13 mouse cellular contexts compared by ENCODE assay signal in the genomic region with DNA sequence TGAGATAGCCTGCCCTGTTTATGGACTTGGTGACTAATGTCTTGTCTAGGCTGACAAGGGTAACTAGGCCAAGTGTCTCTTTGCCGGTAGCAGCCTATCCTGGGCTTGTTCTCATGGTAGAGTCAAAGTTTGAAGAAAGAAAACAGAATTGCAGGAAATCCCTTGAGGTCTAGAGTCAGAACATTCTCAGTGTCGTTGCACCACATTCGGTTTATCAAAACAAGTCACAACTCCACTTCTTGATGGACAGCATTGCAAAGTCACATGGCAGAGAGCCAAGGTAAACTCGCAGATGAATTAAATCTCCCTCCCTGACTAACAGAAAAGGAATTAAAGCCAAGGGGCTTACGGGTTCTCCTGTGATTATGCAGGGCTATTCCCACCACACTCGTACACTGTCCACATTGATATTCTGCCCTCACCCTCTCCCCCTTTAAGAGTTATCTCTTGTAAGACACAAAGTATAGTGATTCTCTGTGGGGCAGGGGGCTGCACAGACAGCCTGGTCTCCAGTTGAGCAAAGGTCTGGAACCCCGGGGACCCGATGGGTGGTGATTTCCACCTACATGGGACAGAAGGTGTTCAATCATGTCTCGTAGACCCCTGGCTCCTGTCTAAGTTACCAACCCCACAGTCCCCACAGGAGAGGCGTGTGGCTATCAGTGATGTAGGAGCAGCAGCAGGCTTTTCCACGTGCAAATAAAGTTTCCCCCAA. TPM values are rescaled to one million over a fixed set of nuclear protein-coding genes. Genes with fewer than 3 reads are reported as not detected.
DNase-seq lines count a peak whose midpoint lies in the region; ATAC-seq and TF ChIP-seq lines count a peak whose summit lies in the region.
"Had no signal": no experiment of that assay in that cellular context is flagged by ENCODE, and none has a peak within 500 bp of the region (broad histone marks: within the 10 kb centered on the region; RNA-seq: fewer than 3 reads in every experiment).

No protein-coding gene starts in this region.

- peaks cover 22% of the 10 kb centered on the region for H3K4me1 ChIP-seq in kidney, embryonic 16.5 days (ENCODE audit: insufficient read depth, low read length)
- H3K4me1 ChIP-seq in kidney, postnatal 0 days (replicated peaks; ENCODE audit: insufficient read depth, low read length) = no peaks in the 10 kb centered on the region

- H3K27me3 ChIP-seq in kidney, embryonic 16.5 days (ENCODE audit: insufficient read depth, low read length) = no peaks in the 10 kb centered on the region; the same call in 1 of the 2 replicates
- no peaks in the 10 kb centered on the region for H3K27me3 ChIP-seq in kidney, postnatal 0 days (ENCODE audit: insufficient read depth, low read length)
- H3K27me3 ChIP-seq: forebrain, embryonic 13.5 days; limb, embryonic 15.5 days had no signal

- no peak for ATAC-seq in kidney, embryonic 16.5 days (ENCODE audit: low FRiP score, low TSS enrichment)
- ATAC-seq in kidney, postnatal 0 days (replicated peaks; ENCODE audit: low FRiP score, low read depth) = no peak
- no peak for ATAC-seq in CD4-positive, CD25-positive, alpha-beta regulatory T cell, adult 4 months
- ATAC-seq: activated CD4-positive, CD25-positive, alpha-beta regulatory T cell, adult 4 months; forebrain, embryonic 13.5 days had no signal

- H3K9ac ChIP-seq in kidney, embryonic 16.5 days (replicated peaks; ENCODE audit: low read length) = no peak overlapping the region
- no peak overlapping the region for H3K9ac ChIP-seq in kidney, postnatal 0 days (ENCODE audit: low read depth, low read length)
- H3K9ac ChIP-seq: forebrain, embryonic 13.5 days; hindbrain, embryonic 13.5 days; limb, embryonic 15.5 days had no signal

- no peak overlapping the region for H3K27ac ChIP-seq in kidney, embryonic 16.5 days (ENCODE audit: low read length)
- no peak overlapping the region for H3K27ac ChIP-seq in kidney, postnatal 0 days
- H3K27ac ChIP-seq: forebrain, embryonic 13.5 days; hindbrain, embryonic 13.5 days; limb, embryonic 15.5 days had no signal

- H3K9me3 ChIP-seq in kidney, embryonic 16.5 days (ENCODE audit: low read length) = no peaks in the 10 kb centered on the region
- no peaks in the 10 kb centered on the region for H3K9me3 ChIP-seq in kidney, postnatal 0 days (replicated peaks; ENCODE audit: low read length)
- H3K9me3 ChIP-seq: forebrain, embryonic 13.5 days; hindbrain, embryonic 13.5 days; limb, embryonic 15.5 days had no signal

- no peaks in the 10 kb centered on the region for H3K36me3 ChIP-seq in kidney, embryonic 16.5 days (ENCODE audit: insufficient read depth, low read length)
- H3K36me3 ChIP-seq in kidney, postnatal 0 days (ENCODE audit: insufficient read depth, low read length) = no peaks in the 10 kb centered on the region
- H3K36me3 ChIP-seq: hindbrain, embryonic 13.5 days; limb, embryonic 15.5 days had no signal

- peak; percentile 7 for DNase-seq in kidney, adult 18-20 months
- peak; percentile 21 for DNase-seq in MN1 (ENCODE audit: low spot score)
- DNase-seq in fat pad, adult 2 months (ENCODE audit: extremely low read depth, low read depth, low spot score) = peak; percentile 34
- peak; percentile 37 for DNase-seq in kidney, postnatal 0 days (ENCODE audit: low spot score)
- no peak for DNase-seq in layer of hippocampus, postnatal 14 days (ENCODE audit: low spot score in 2 of 2)
- DNase-seq in right cerebral cortex, postnatal 10 days (ENCODE audit: low spot score in 2 of 2) = no peak

- no peak for TF ChIP-seq CTCF in kidney, postnatal 0 days (IDR thresholded peaks at IDR 0.05; ENCODE audit: low read depth)

- WGBS in kidney, embryonic 16.5 days = 60% methylated on average over 11 of the region's 11 CpGs
- WGBS in kidney, postnatal 0 days = 52% methylated on average over 11 of the region's 11 CpGs

- no peak overlapping the region for H3K4me3 ChIP-seq in kidney, embryonic 16.5 days (ENCODE audit: low read length)
- H3K4me3 ChIP-seq in kidney, postnatal 0 days (replicated peaks; ENCODE audit: low read depth, low read length) = no peak overlapping the region
- H3K4me3 ChIP-seq: forebrain, embryonic 13.5 days; hindbrain, embryonic 13.5 days; limb, embryonic 15.5 days had no signal

- H3K4me2 ChIP-seq in kidney, embryonic 16.5 days (replicated peaks; ENCODE audit: low read depth, low read length) = no peak overlapping the region
- H3K4me2 ChIP-seq in kidney, postnatal 0 days (ENCODE audit: low read length) = no peak overlapping the region
- H3K4me2 ChIP-seq: forebrain, embryonic 13.5 days; hindbrain, embryonic 13.5 days; limb, embryonic 15.5 days had no signal

RNA-seq across cellular contexts. Expression of a gene that starts 30.9 kb away (rescaled TPM):
- 1.2 and 2.8 TPM in 2 replicates for polyA plus RNA-seq in kidney, embryonic 16.5 days (2015; fragmentation: Nextera tagmentation; extraction: Ambion mirVana)
- polyA plus RNA-seq in kidney, postnatal 0 days (2015; fragmentation: Nextera tagmentation; extraction: Ambion mirVana) = 0.09 TPM in 1 of 2 replicates, not detected in the other
- polyA plus RNA-seq in CD4-positive, CD25-positive, alpha-beta regulatory T cell, adult 4 months (2017; shearing (Covaris generic)) = not detected
- total RNA-seq in layer of hippocampus, postnatal 14 days (2021) = 1,000 to 10,000 TPM; 1,518 to 1,540 TPM
- total RNA-seq: common myeloid progenitor, adult 5-6 weeks had no signal

Comparison
In these comparisons a context has a peak if more than half of its experiments do, and no peak if none do; other contexts are left out.
1. DNase-seq: peak in kidney, adult 18-20 months (single experiment), MN1 (single experiment), fat pad, adult 2 months (single experiment) and kidney, postnatal 0 days (single experiment); none in layer of hippocampus, postnatal 14 days (0 of 2) and right cerebral cortex, postnatal 10 days (0 of 2).